8 mouse cellular contexts compared by ENCODE assay signal in the genomic region with DNA sequence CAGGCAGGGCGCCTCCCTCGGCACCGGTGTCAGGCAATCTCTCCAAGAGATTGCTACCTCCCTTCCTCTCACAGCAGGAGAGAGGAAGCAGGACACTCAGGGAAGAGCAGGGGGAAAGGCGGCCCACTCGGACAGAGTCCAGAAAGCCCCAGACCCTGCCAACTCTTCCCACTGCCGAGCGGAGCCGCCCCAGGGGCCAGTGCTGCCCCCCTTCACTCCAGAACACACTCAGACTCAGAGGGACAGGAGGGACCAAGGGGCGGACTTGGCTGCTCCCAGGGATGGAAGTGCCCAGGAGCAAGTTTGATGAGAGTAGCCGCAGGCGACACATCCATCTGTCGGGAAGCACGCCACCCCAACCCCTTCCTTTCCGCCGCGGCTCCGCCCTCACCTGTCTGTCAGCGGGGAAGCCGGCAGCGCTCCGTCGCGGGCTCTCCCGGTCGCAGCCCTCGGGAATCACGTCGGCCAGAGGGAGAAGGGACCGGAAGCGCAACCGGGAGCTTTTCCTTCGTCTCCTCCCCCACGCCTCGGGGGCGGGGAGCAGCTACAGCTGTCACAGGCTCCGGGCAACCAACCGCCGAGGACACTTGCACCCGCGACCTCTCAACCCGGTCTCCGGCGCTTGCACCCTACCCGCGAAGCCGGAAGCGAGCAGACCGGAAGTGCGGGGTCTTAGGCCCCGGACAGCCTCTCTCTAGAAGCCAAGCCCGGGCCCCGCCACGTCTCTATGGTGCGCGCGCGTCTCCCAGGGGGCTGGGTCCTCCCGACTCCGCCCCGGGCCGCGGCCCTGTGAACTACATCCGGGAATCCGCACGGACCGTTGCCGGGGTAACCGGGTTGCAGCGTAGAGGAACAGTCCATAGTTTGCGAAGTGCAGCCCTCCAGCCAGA. TPM values are rescaled to one million over a fixed set of nuclear protein-coding genes. Genes with fewer than 3 reads are reported as not detected.
DNase-seq lines count a peak whose midpoint lies in the region; ATAC-seq and TF ChIP-seq lines count a peak whose summit lies in the region.

A gene (minus strand): TSS at position 603 of the 890 bp plus-strand sequence.

- no peaks in the 10 kb centered on the region for H3K9me3 ChIP-seq in forebrain, embryonic 10.5 days
- H3K9me3 ChIP-seq in heart, embryonic 15.5 days (replicated peaks) = no peaks in the 10 kb centered on the region
- H3K9me3 ChIP-seq in liver, embryonic 14.5 days (ENCODE audit: control insufficient read depth, low read length) = no peaks in the 10 kb centered on the region
- no peaks in the 10 kb centered on the region for H3K9me3 ChIP-seq in neural tube, embryonic 11.5 days (ENCODE audit: control insufficient read depth, low read length)
- H3K9me3 ChIP-seq in stomach, postnatal 0 days (ENCODE audit: control insufficient read depth, low read length) = no peaks in the 10 kb centered on the region

- peak within 1 kb of the TSS; percentile 80 for H3K4me2 ChIP-seq in heart, embryonic 15.5 days
- H3K4me2 ChIP-seq in liver, embryonic 14.5 days (ENCODE audit: low read depth) = peak within 1 kb of the TSS; percentile 78
- H3K4me2 ChIP-seq in neural tube, embryonic 11.5 days (ENCODE audit: low read depth) = peak within 1 kb of the TSS; percentile 82
- H3K4me2 ChIP-seq in stomach, postnatal 0 days (replicated peaks; ENCODE audit: low read depth) = peak within 1 kb of the TSS; percentile 69

- peak; percentile 89 for ATAC-seq in CD4-positive, CD25-positive, alpha-beta regulatory T cell, adult 4 months
- ATAC-seq in heart, embryonic 15.5 days (replicated peaks; ENCODE audit: insufficient number of reproducible peaks, insufficient read depth, low FRiP score, low read depth) = peak; percentile 97
- ATAC-seq in liver, embryonic 14.5 days (ENCODE audit: insufficient read depth) = peak; percentile 99
- ATAC-seq in neural tube, embryonic 11.5 days (ENCODE audit: insufficient read depth, low FRiP score, low TSS enrichment) = peak; percentile 100
- peak; percentile 98 for ATAC-seq in stomach, postnatal 0 days (ENCODE audit: low FRiP score, low TSS enrichment)

- peaks cover 11% of the 10 kb centered on the region; the same call in 1 of the 2 replicates for H3K27me3 ChIP-seq in forebrain, embryonic 10.5 days (ENCODE audit: poor library complexity, severe bottlenecking)
- H3K27me3 ChIP-seq in heart, embryonic 15.5 days = no peaks in the 10 kb centered on the region
- no peaks in the 10 kb centered on the region for H3K27me3 ChIP-seq in liver, embryonic 14.5 days (ENCODE audit: control insufficient read depth, insufficient read depth, low read length)
- H3K27me3 ChIP-seq in neural tube, embryonic 11.5 days (ENCODE audit: control insufficient read depth, insufficient read depth, low read length) = no peaks in the 10 kb centered on the region
- no peaks in the 10 kb centered on the region for H3K27me3 ChIP-seq in stomach, postnatal 0 days (ENCODE audit: control insufficient read depth, insufficient read depth, low read length)

- peak within 1 kb of the TSS; percentile 91 for H3K27ac ChIP-seq in forebrain, embryonic 10.5 days
- peak within 1 kb of the TSS; percentile 95 for H3K27ac ChIP-seq in heart, embryonic 15.5 days
- H3K27ac ChIP-seq in liver, embryonic 14.5 days = peak within 1 kb of the TSS; percentile 3; the same call in 1 of the 2 replicates
- H3K27ac ChIP-seq in neural tube, embryonic 11.5 days (ENCODE audit: low read depth, low read length) = peak within 1 kb of the TSS; percentile 76
- H3K27ac ChIP-seq in stomach, postnatal 0 days (replicated peaks) = peak within 1 kb of the TSS; percentile 97

- under 1% methylated on average over 70 of the region's 70 CpGs for WGBS in forebrain, embryonic 10.5 days
- under 1% methylated on average over 65 of the region's 70 CpGs for WGBS in heart, embryonic 15.5 days
- 0% methylated on average over 65 of the region's 70 CpGs for WGBS in liver, embryonic 14.5 days (ENCODE audit: insufficient replicate concordance)
- under 1% methylated on average over 67 of the region's 70 CpGs for WGBS in neural tube, embryonic 11.5 days
- WGBS in stomach, postnatal 0 days = under 1% methylated on average over 53 of the region's 70 CpGs

- TF ChIP-seq EP300 in liver, embryonic 14.5 days (IDR thresholded peaks at IDR 0.05; ENCODE audit: low read depth) = no peak
- no peak for TF ChIP-seq EP300 in stomach, postnatal 0 days (optimal IDR thresholded peaks at IDR 0.05)

- DNase-seq in c-Kit-negative CD71-positive TER-119-positive erythroid progenitor cells, embryonic 14.5 days (ENCODE audit: low read depth, low spot score) = peak; percentile 30
- DNase-seq in forebrain, embryonic 10.5 days (ENCODE audit: extremely low spot score, low spot score) = peak; percentile 100
- DNase-seq in kidney, postnatal 25 days = peak; percentile 99
- DNase-seq in liver, embryonic 14.5 days (ENCODE audit: low read depth in 3 of 3, low spot score in 3 of 3) = peak; percentile 71 to 86 (median 76)
- peak; percentile 99 for DNase-seq in neural tube, embryonic 11.5 days (ENCODE audit: low spot score)
- DNase-seq in stomach, postnatal 0 days (ENCODE audit: low spot score) = peak; percentile 99

- H3K4me1 ChIP-seq in forebrain, embryonic 10.5 days = peaks cover 32% of the 10 kb centered on the region
- H3K4me1 ChIP-seq in heart, embryonic 15.5 days (replicated peaks) = peaks cover 56% of the 10 kb centered on the region
- H3K4me1 ChIP-seq in liver, embryonic 14.5 days (replicated peaks; ENCODE audit: control insufficient read depth in 2 of 2, insufficient read depth in 2 of 2, low read length in 1 of 2) = peaks cover 11 to 14% of the 10 kb centered on the region in 2 experiments
- peaks cover 7% of the 10 kb centered on the region; the same call in 1 of the 2 replicates for H3K4me1 ChIP-seq in neural tube, embryonic 11.5 days (ENCODE audit: control insufficient read depth, insufficient read depth, low read length)
- H3K4me1 ChIP-seq in stomach, postnatal 0 days (replicated peaks; ENCODE audit: control insufficient read depth, insufficient read depth) = peaks cover 4% of the 10 kb centered on the region

- H3K4me3 ChIP-seq in forebrain, embryonic 10.5 days = peak within 1 kb of the TSS; percentile 85
- peak within 1 kb of the TSS; percentile 89 for H3K4me3 ChIP-seq in heart, embryonic 15.5 days
- H3K4me3 ChIP-seq in liver, embryonic 14.5 days (ENCODE audit: insufficient read depth in 1 of 2, low read depth in 2 of 2, low read length in 2 of 2) = peak within 1 kb of the TSS; percentile 81 to 82
- peak within 1 kb of the TSS; percentile 73 for H3K4me3 ChIP-seq in neural tube, embryonic 11.5 days (ENCODE audit: low read depth, low read length)
- peak within 1 kb of the TSS; percentile 85 for H3K4me3 ChIP-seq in stomach, postnatal 0 days (ENCODE audit: low read depth, low read length)

- no peaks in the 10 kb centered on the region for H3K36me3 ChIP-seq in forebrain, embryonic 10.5 days (replicated peaks)
- no peaks in the 10 kb centered on the region for H3K36me3 ChIP-seq in heart, embryonic 15.5 days
- H3K36me3 ChIP-seq in liver, embryonic 14.5 days (replicated peaks; ENCODE audit: control insufficient read depth, insufficient read depth, low read depth) = no peaks in the 10 kb centered on the region
- no peaks in the 10 kb centered on the region for H3K36me3 ChIP-seq in neural tube, embryonic 11.5 days (ENCODE audit: control insufficient read depth, insufficient read depth, low read length)
- H3K36me3 ChIP-seq in stomach, postnatal 0 days (ENCODE audit: control insufficient read depth, insufficient read depth, low read length) = no peaks in the 10 kb centered on the region

- TF ChIP-seq CTCF in liver, embryonic 14.5 days (IDR thresholded peaks at IDR 0.05; ENCODE audit: low read depth) = no peak
- TF ChIP-seq CTCF in stomach, postnatal 0 days (IDR thresholded peaks at IDR 0.05; ENCODE audit: low read depth) = 0 out of 2 replicates have a peak, but pooled peaks have one; percentile 23

- H3K9ac ChIP-seq in heart, embryonic 15.5 days = peak within 1 kb of the TSS; percentile 77
- peak within 1 kb of the TSS; percentile 67 for H3K9ac ChIP-seq in liver, embryonic 14.5 days (replicated peaks)
- H3K9ac ChIP-seq in neural tube, embryonic 11.5 days (ENCODE audit: low read length) = peak within 1 kb of the TSS; percentile 70
- H3K9ac ChIP-seq in stomach, postnatal 0 days (ENCODE audit: low read length) = peak within 1 kb of the TSS; percentile 77

RNA-seq across cellular contexts. Expression of the gene that starts here (rescaled TPM):
- 10 to 100 TPM; 37.0 to 40.9 TPM for polyA plus RNA-seq in CD4-positive, CD25-positive, alpha-beta regulatory T cell, adult 4 months (2017; shearing (Covaris generic))
- polyA plus RNA-seq in forebrain, embryonic 10.5 days (2016; fragmentation: Nextera tagmentation; extraction: Ambion mirVana) = 32.0 and 34.8 TPM in 2 replicates
- 46.8 and 54.0 TPM in 2 replicates for polyA plus RNA-seq in heart, embryonic 15.5 days (2015; fragmentation: Nextera tagmentation; extraction: Ambion mirVana)
- polyA plus RNA-seq in liver, embryonic 14.5 days (2012; rRNA removed) = 3.7 and 5.3 TPM in 2 replicates
- 10.9 and 12.0 TPM in 2 replicates for polyA plus RNA-seq in liver, embryonic 14.5 days (2014; fragmentation: Nextera tagmentation; extraction: Ambion mirVana)
- 40.8 and 41.4 TPM in 2 replicates for polyA plus RNA-seq in neural tube, embryonic 11.5 days (2014; fragmentation: Nextera tagmentation; extraction: Ambion mirVana)
- polyA plus RNA-seq in stomach, postnatal 0 days (2015; fragmentation: Nextera tagmentation; extraction: Ambion mirVana) = 55.8 and 60.9 TPM in 2 replicates

Comparison
In these comparisons a context has a peak if more than half of its experiments do, and no peak if none do; other contexts are left out.
1. Peak in every context shown above with its lines: DNase-seq, ATAC-seq, H3K4me3 ChIP-seq and H3K27ac ChIP-seq.
2. DNase-seq: peak in every context shown above with its lines; median percentile 100 in forebrain, embryonic 10.5 days; 99 in kidney, postnatal 25 days; 99 in neural tube, embryonic 11.5 days; 99 in stomach, postnatal 0 days; 76 in liver, embryonic 14.5 days; 30 in c-Kit-negative CD71-positive TER-119-positive erythroid progenitor cells, embryonic 14.5 days.
3. H3K27ac ChIP-seq: peak in every context shown above with its lines; median percentile 97 in stomach, postnatal 0 days; 95 in heart, embryonic 15.5 days; 91 in forebrain, embryonic 10.5 days; 76 in neural tube, embryonic 11.5 days; 3 in liver, embryonic 14.5 days.